Mouse (Mus musculus) effector memory CD4-positive, alpha-beta T cell, adult 5 months (primary cell): Measurements from ENCODE around the gene Rxfp3. TPM values are rescaled to one million over a fixed set of nuclear protein-coding genes. Genes with fewer than 3 reads are reported as not detected.

ENCODE experiments used
- polyA plus RNA-seq: library from polyadenylated mRNA; unstranded; fragments of 100-300 nt; shearing (Covaris generic); gene quantifications from one replicate; pipeline ENCODE4 v1.2.1, GENCODE M21; 2017

Gene Rxfp3
- polyA plus RNA-seq: not detected

GRCm38 (mm10) chr15:11037711-11038110 lies at the start of gene Rxfp3:
Gene Rxfp3, minus strand, starts transcription at chr15:11037991.

GRCm38 (mm10) chr15:11064558-11065411 lies 27.0 kb upstream of the Rxfp3 start, which contains the start of gene Adamts12:
Gene Adamts12, plus strand, starts transcription at chr15:11064790.

GRCm38 (mm10) chr15:11000421-11000820 lies 37.4 kb downstream of the Rxfp3 start, which contains the start of gene Slc45a2:
Gene Slc45a2, plus strand, starts transcription at chr15:11000721.

Other genes with a start within 250 kb of the Rxfp3 start
- not detected for gene C1qtnf3, start 85.7 kb downstream of the Rxfp3 start, polyA plus RNA-seq
- 3.2 TPM for gene Amacr, start 56.2 kb downstream of the Rxfp3 start, polyA plus RNA-seq
- gene Slc45a2, start 37.3 kb downstream of the Rxfp3 start, polyA plus RNA-seq: not detected
- gene Adamts12, start 26.8 kb upstream of the Rxfp3 start, polyA plus RNA-seq: not detected